28 mouse cellular contexts compared by ENCODE assay signal in genomic region chr4:138925561-138925960, GRCm38 (mm10). TPM values are rescaled to one million over a fixed set of nuclear protein-coding genes. Genes with fewer than 3 reads are reported as not detected.
"Had no signal": no experiment of that assay in that cellular context is flagged by ENCODE, and none has a peak within 500 bp of the region (broad histone marks: within the 10 kb centered on the region; RNA-seq: fewer than 3 reads in every experiment).

No protein-coding gene starts in this region.

- H3K27me3 ChIP-seq: lung, embryonic 15.5 days; neural tube, embryonic 13.5 days had no signal

- H3K4me3 ChIP-seq: liver, embryonic 15.5 days; lung, embryonic 15.5 days; megakaryocyte, embryonic 14.5 days; midbrain, embryonic 10.5 days; midbrain, embryonic 12.5 days; myocyte; neural tube, embryonic 13.5 days; neural tube, embryonic 15.5 days had no signal

- H3K27ac ChIP-seq: liver, embryonic 15.5 days; lung, embryonic 15.5 days; macrophage; midbrain, embryonic 10.5 days; midbrain, embryonic 12.5 days; neural tube, embryonic 13.5 days; neural tube, embryonic 15.5 days had no signal

- H3K9ac ChIP-seq: liver, embryonic 15.5 days; liver, postnatal 0 days; lung, embryonic 15.5 days; midbrain, embryonic 12.5 days; neural tube, embryonic 13.5 days; neural tube, embryonic 15.5 days had no signal

- ATAC-seq: liver, postnatal 0 days; lung, postnatal 0 days; midbrain, embryonic 16.5 days had no signal

- DNase-seq: liver, postnatal 0 days; lung, postnatal 14 days; lung, postnatal 36 days; retina, postnatal 1 day; right cerebral cortex, adult 18-20 months; right cerebral cortex, postnatal 25 days; right cerebral cortex, postnatal 4 days; spleen, adult 18-20 months; thymus, adult 18-20 months; thymus, postnatal 14 days; thymus, postnatal 36 days had no signal

- H3K9me3 ChIP-seq: liver, embryonic 15.5 days; lung, embryonic 15.5 days; megakaryocyte, embryonic 14.5 days; midbrain, embryonic 10.5 days; midbrain, embryonic 12.5 days; neural tube, embryonic 13.5 days; neural tube, embryonic 15.5 days had no signal

- H3K36me3 ChIP-seq: liver, embryonic 15.5 days; lung, embryonic 15.5 days; midbrain, embryonic 10.5 days; midbrain, embryonic 12.5 days; neural tube, embryonic 13.5 days; neural tube, embryonic 15.5 days had no signal

- H3K4me2 ChIP-seq: liver, embryonic 15.5 days; lung, embryonic 15.5 days; midbrain, embryonic 12.5 days; neural tube, embryonic 13.5 days; neural tube, embryonic 15.5 days had no signal

RNA-seq across cellular contexts. Expression of gene Rnf186, which starts 41.4 kb away (rescaled TPM):
- total RNA-seq: megakaryocyte progenitor cell, adult 5-6 weeks had no signal
- polyA plus RNA-seq: macrophage; midbrain, embryonic 10.5 days; midbrain, embryonic 12.5 days; midbrain, embryonic 16.5 days; myocyte; neural tube, embryonic 11.5 days; neural tube, embryonic 13.5 days; neural tube, embryonic 15.5 days had no signal

RNA-seq across cellular contexts. Expression of gene Pla2g2e, which starts 47.8 kb away (rescaled TPM):
- total RNA-seq: megakaryocyte progenitor cell, adult 5-6 weeks had no signal
- polyA plus RNA-seq: liver, embryonic 15.5 days; liver, postnatal 0 days; lung, embryonic 15.5 days; lung, postnatal 0 days; midbrain, embryonic 10.5 days; midbrain, embryonic 12.5 days; midbrain, embryonic 16.5 days; neural tube, embryonic 11.5 days; neural tube, embryonic 13.5 days; neural tube, embryonic 15.5 days; stomach, embryonic 14.5 days; stomach, embryonic 16.5 days had no signal

RNA-seq across cellular contexts. Expression of gene Gm13030, which starts 51.8 kb away (rescaled TPM):
- total RNA-seq: megakaryocyte progenitor cell, adult 5-6 weeks had no signal
- polyA plus RNA-seq: liver, embryonic 15.5 days; liver, postnatal 0 days; lung, embryonic 15.5 days; lung, postnatal 0 days; macrophage; midbrain, embryonic 10.5 days; midbrain, embryonic 12.5 days; midbrain, embryonic 16.5 days; myocyte; neural tube, embryonic 11.5 days; neural tube, embryonic 13.5 days; neural tube, embryonic 15.5 days; small intestine, adult 2 months; stomach, embryonic 14.5 days; stomach, embryonic 16.5 days; thymus, postnatal 0 days had no signal
